Mouse (Mus musculus): Measurements from ENCODE around the gene Cyp2d10. TPM values are rescaled to one million over a fixed set of nuclear protein-coding genes. Genes with fewer than 3 reads are reported as not detected.
"Not testable (repeated sequence)": the region's sequence is repeated elsewhere in the genome, so short reads cannot be mapped to it uniquely, and the experiment has no call there.

Gene Cyp2d10
- polyA plus RNA-seq, 1 experiment from 2014 or later = not detected

GRCm38 (mm10) chr15:82372991-82373390 is 34.0 kb downstream of the Cyp2d10 start:
- H3K27me3 ChIP-seq = no peaks in the 10 kb centered on the region
- no peak for ATAC-seq (ENCODE audit: low FRiP score, low read depth)
- no peaks in the 10 kb centered on the region for H3K36me3 ChIP-seq
- no peak overlapping the region for H3K27ac ChIP-seq
- no peak overlapping the region for H3K4me3 ChIP-seq
- H3K4me2 ChIP-seq (replicated peaks) = no peak overlapping the region
- no peaks in the 10 kb centered on the region for H3K9me3 ChIP-seq
- peaks cover 8% of the 10 kb centered on the region; the same call in 1 of the 2 replicates for H3K4me1 ChIP-seq
- WGBS = 91% methylated on average over 5 of the region's 5 CpGs
- H3K9ac ChIP-seq = no peak overlapping the region

- Histone ChIP-seq H3K4me2 (replicated peaks) (no peak overlapping the region), H3K27me3 (no peaks in the 10 kb centered on the region), H3K9me3 (no peaks in the 10 kb centered on the region), H3K27ac (no peak overlapping the region), H3K36me3 (no peaks in the 10 kb centered on the region), H3K4me1 (peaks cover 8% of the 10 kb centered on the region; the same call in 1 of the 2 replicates), H3K4me3 (no peak overlapping the region), H3K9ac (no peak overlapping the region)
- no peak for ATAC-seq (ENCODE audit: low FRiP score, low read depth)
- 87% methylated on average over 6 of the region's 6 CpGs for WGBS
Measured at GRCm38 (mm10) chr15:82372446-82372845, 34.5 kb downstream of the Cyp2d10 start.

GRCm38 (mm10) chr15:82368851-82369250 is 38.1 kb downstream of the Cyp2d10 start:
- Histone ChIP-seq H3K27ac (no peak overlapping the region), H3K9ac (no peak overlapping the region), H3K4me2 (replicated peaks) (no peak overlapping the region), H3K4me3 (no peak overlapping the region), H3K4me1 (no peaks in the 10 kb centered on the region), H3K9me3 (no peaks in the 10 kb centered on the region), H3K27me3 (no peaks in the 10 kb centered on the region), H3K36me3 (no peaks in the 10 kb centered on the region)
- 81% methylated on average over 1 of the region's 1 CpGs for WGBS
- ATAC-seq (ENCODE audit: low FRiP score, low read depth) = no peak

GRCm38 (mm10) chr15:82368146-82368545 is 38.8 kb downstream of the Cyp2d10 start:
- no peak for ATAC-seq (ENCODE audit: low FRiP score, low read depth)
- WGBS = 84% methylated on average over 4 of the region's 4 CpGs
- Histone ChIP-seq H3K27ac (no peak overlapping the region), H3K9me3 (no peaks in the 10 kb centered on the region), H3K36me3 (no peaks in the 10 kb centered on the region), H3K27me3 (no peaks in the 10 kb centered on the region), H3K4me3 (no peak overlapping the region), H3K4me2 (replicated peaks) (no peak overlapping the region), H3K9ac (no peak overlapping the region), H3K4me1 (no peaks in the 10 kb centered on the region)

- not testable (repeated sequence) for ATAC-seq (ENCODE audit: low FRiP score, low read depth)
Measured at GRCm38 (mm10) chr15:82364561-82364960, 42.4 kb downstream of the Cyp2d10 start.

GRCm38 (mm10) chr15:82363801-82364200 is 43.2 kb downstream of the Cyp2d10 start:
- H3K27ac ChIP-seq; H3K9ac ChIP-seq; H3K9me3 ChIP-seq; H3K4me2 ChIP-seq (replicated peaks); H3K27me3 ChIP-seq; H3K4me3 ChIP-seq; ATAC-seq (ENCODE audit: low FRiP score, low read depth); H3K36me3 ChIP-seq; H3K4me1 ChIP-seq: not testable (repeated sequence)
- WGBS = 79% methylated on average over 7 of the region's 12 CpGs

More at GRCm38 (mm10) chr15:82364561-82364960, 42.4 kb downstream of the Cyp2d10 start:
- not testable (repeated sequence) for H3K27ac ChIP-seq; H3K9me3 ChIP-seq; H3K4me2 ChIP-seq (replicated peaks); H3K4me3 ChIP-seq; H3K27me3 ChIP-seq; H3K36me3 ChIP-seq; H3K9ac ChIP-seq; H3K4me1 ChIP-seq
- 18% methylated on average over 6 of the region's 9 CpGs for WGBS

- no peak overlapping the region for H3K9ac ChIP-seq
- no peak for ATAC-seq (ENCODE audit: low FRiP score, low read depth)
- WGBS = 77% methylated on average over 4 of the region's 4 CpGs
- no peaks in the 10 kb centered on the region for H3K27me3 ChIP-seq
- H3K4me1 ChIP-seq = peaks cover 14% of the 10 kb centered on the region; the same call in 1 of the 2 replicates
- no peak overlapping the region for H3K4me2 ChIP-seq (replicated peaks)
- H3K36me3 ChIP-seq = no peaks in the 10 kb centered on the region
- no peaks in the 10 kb centered on the region for H3K9me3 ChIP-seq
- H3K27ac ChIP-seq = no peak overlapping the region
- H3K4me3 ChIP-seq = no peak overlapping the region
Measured at GRCm38 (mm10) chr15:82362234-82362633, 44.8 kb downstream of the Cyp2d10 start.

GRCm38 (mm10) chr15:82361459-82362018 is 45.5 kb downstream of the Cyp2d10 start:
- no peak overlapping the region for H3K27ac ChIP-seq
- peak; percentile 48; the same call in 1 of the 2 replicates for ATAC-seq (ENCODE audit: low FRiP score, low read depth)
- H3K9ac ChIP-seq = no peak overlapping the region
- no peaks in the 10 kb centered on the region for H3K9me3 ChIP-seq
- no peak overlapping the region for H3K4me3 ChIP-seq
- 73% methylated on average over 11 of the region's 11 CpGs for WGBS
- no peak overlapping the region for H3K4me2 ChIP-seq (replicated peaks)
- H3K27me3 ChIP-seq = no peaks in the 10 kb centered on the region
- H3K4me1 ChIP-seq = peaks cover 14% of the 10 kb centered on the region; the same call in 1 of the 2 replicates
- H3K36me3 ChIP-seq = no peaks in the 10 kb centered on the region

- WGBS = 54% methylated on average over 22 of the region's 22 CpGs
- Histone ChIP-seq H3K4me3 (no peak overlapping the region), H3K36me3 (no peaks in the 10 kb centered on the region), H3K9me3 (no peaks in the 10 kb centered on the region), H3K4me2 (replicated peaks) (no peak overlapping the region), H3K27me3 (no peaks in the 10 kb centered on the region), H3K9ac (no peak overlapping the region; the same call in 1 of the 2 replicates), H3K4me1 (peaks cover 18% of the 10 kb centered on the region), H3K27ac (peak overlapping the region; percentile 4; the same call in 1 of the 2 replicates)
- ATAC-seq (ENCODE audit: low FRiP score, low read depth) = no peak
Measured at GRCm38 (mm10) chr15:82358431-82359260, 48.3 kb downstream of the Cyp2d10 start.

GRCm38 (mm10) chr15:82354126-82354945 is 52.7 kb downstream of the Cyp2d10 start, which contains the start of gene Ndufa6:
Ndufa6 (minus strand) TSS chr15:82354322.
- peak within 1 kb of the TSS; percentile 87 for H3K27ac ChIP-seq
- H3K9ac ChIP-seq = peak within 1 kb of the TSS; percentile 97
- H3K4me3 ChIP-seq = peak within 1 kb of the TSS; percentile 94
- peak within 1 kb of the TSS; percentile 93 for H3K4me2 ChIP-seq (replicated peaks)
- H3K9me3 ChIP-seq = no peaks in the 10 kb centered on the region
- no peaks in the 10 kb centered on the region for H3K27me3 ChIP-seq
- peaks cover 21% of the 10 kb centered on the region for H3K36me3 ChIP-seq
- 2% methylated on average over 57 of the region's 57 CpGs for WGBS
- peaks cover 31% of the 10 kb centered on the region for H3K4me1 ChIP-seq
- peak; percentile 100 for ATAC-seq (ENCODE audit: low FRiP score, low read depth)

- ATAC-seq (ENCODE audit: low FRiP score, low read depth) = no peak; the same call in 1 of the 2 replicates
- Histone ChIP-seq H3K27me3 (no peaks in the 10 kb centered on the region), H3K9me3 (no peaks in the 10 kb centered on the region), H3K4me3 (peak overlapping the region; percentile 94), H3K27ac (0 out of 2 replicates have a peak overlapping the region, but pooled peaks have one; percentile 52), H3K36me3 (peaks cover 27% of the 10 kb centered on the region), H3K4me2 (replicated peaks) (peak overlapping the region; percentile 93), H3K9ac (peak overlapping the region; percentile 97), H3K4me1 (peaks cover 27% of the 10 kb centered on the region)
- under 1% methylated on average over 23 of the region's 23 CpGs for WGBS
Measured at GRCm38 (mm10) chr15:82353745-82354113, 53.3 kb downstream of the Cyp2d10 start.
